In genomic region chr2:21958365-21958764, GRCm38 (mm10) we compare ENCODE assay signal across 8 mouse cellular contexts.
DNase-seq lines count a peak whose midpoint lies in the region; ATAC-seq and TF ChIP-seq lines count a peak whose summit lies in the region.

No protein-coding gene starts in this region.

- no peaks in the 10 kb centered on the region for H3K27me3 ChIP-seq in heart, adult 2 months (ENCODE audit: control insufficient read depth, insufficient read depth, low read length)
- H3K27me3 ChIP-seq in kidney, adult 2 months (replicated peaks; ENCODE audit: control insufficient read depth, insufficient read depth, low read length), result no peaks in the 10 kb centered on the region
- no peaks in the 10 kb centered on the region for H3K27me3 ChIP-seq in liver, embryonic 13.5 days
- H3K27me3 ChIP-seq in splenic B cell, adult 2 months (ENCODE audit: control insufficient read depth, insufficient read depth, low read length, poor library complexity, severe bottlenecking), result no peaks in the 10 kb centered on the region

- no peak overlapping the region for H3K27ac ChIP-seq in heart, adult 2 months
- no peak overlapping the region for H3K27ac ChIP-seq in kidney, adult 2 months (ENCODE audit: insufficient read depth, low read depth, low read length)
- H3K27ac ChIP-seq in liver, embryonic 13.5 days, result no peak overlapping the region

- peak overlapping the region; percentile 34 for H3K4me2 ChIP-seq in liver, embryonic 13.5 days

- no peak for TF ChIP-seq EP300 in heart, adult 2 months (IDR thresholded peaks at IDR 0.05; ENCODE audit: insufficient read depth, low read depth, low read length)

- no peak overlapping the region; the same call in 1 of the 2 replicates for H3K9ac ChIP-seq in heart, adult 2 months (ENCODE audit: low read depth, low read length)
- 0 out of 2 replicates have a peak overlapping the region, but pooled peaks have one; percentile 9 for H3K9ac ChIP-seq in liver, embryonic 13.5 days

- TF ChIP-seq CTCF in heart, adult 2 months (IDR thresholded peaks at IDR 0.05), result peak; percentile 78
- no peak for TF ChIP-seq CTCF in kidney, adult 2 months (conservative IDR thresholded peaks at IDR 0.05; ENCODE audit: insufficient read depth, insufficient read length, low read depth, low read length)

- WGBS in heart, adult 2 months, result under 1% methylated on average over 3 of the region's 3 CpGs
- under 1% methylated on average over 3 of the region's 3 CpGs for WGBS in kidney, adult 2 months
- WGBS in liver, embryonic 13.5 days (ENCODE audit: insufficient replicate concordance), result under 1% methylated on average over 3 of the region's 3 CpGs

- H3K36me3 ChIP-seq in heart, adult 2 months (ENCODE audit: control insufficient read depth, insufficient read depth, low read length), result no peaks in the 10 kb centered on the region
- no peaks in the 10 kb centered on the region for H3K36me3 ChIP-seq in kidney, adult 2 months (ENCODE audit: control insufficient read depth, insufficient read depth, low read length)
- no peaks in the 10 kb centered on the region for H3K36me3 ChIP-seq in liver, embryonic 13.5 days
- no peaks in the 10 kb centered on the region for H3K36me3 ChIP-seq in splenic B cell, adult 2 months (ENCODE audit: control insufficient read depth, insufficient read depth, low read length, poor library complexity, severe bottlenecking)

- peak; percentile 41; the same call in 1 of the 2 replicates for ATAC-seq in liver, embryonic 13.5 days (ENCODE audit: low read depth)

- H3K79me2 ChIP-seq in heart, adult 2 months (replicated peaks; ENCODE audit: control insufficient read depth, insufficient read depth, low read length), result no peaks in the 10 kb centered on the region

- no peak overlapping the region for H3K4me3 ChIP-seq in heart, adult 2 months
- H3K4me3 ChIP-seq in kidney, adult 2 months (ENCODE audit: insufficient read depth, low read depth, low read length), result no peak overlapping the region
- H3K4me3 ChIP-seq in liver, embryonic 13.5 days (replicated peaks), result no peak overlapping the region

- DNase-seq in urinary bladder, postnatal 14 days (ENCODE audit: low spot score), result peak; percentile 11
- DNase-seq in urinary bladder, adult 18-20 months (ENCODE audit: low spot score in 2 of 2), result no peak
- peak; percentile 45 for DNase-seq in cerebellum, adult 9-10 months
- DNase-seq in heart, adult 2 months, result no peak
- DNase-seq in kidney, adult 2 months, result peak; percentile 55
- DNase-seq in liver, embryonic 13.5 days, result peak; percentile 22
- peak; percentile 2 for DNase-seq in splenic B cell, adult 2 months (ENCODE audit: low read depth, low spot score)
- DNase-seq in urinary bladder, adult 2 months (ENCODE audit: low spot score), result no peak

- intact Hi-C loops in heart, adult 2 months (cut with DNase I), result loop anchor here (1.0 to 10.0 kb wide), 2 partner anchors 764 to 906 kb away; no protein-coding TSS in a partner anchor

- no peaks in the 10 kb centered on the region for H3K9me3 ChIP-seq in liver, embryonic 13.5 days (replicated peaks)

- no peak for TF ChIP-seq POLR2A in heart, adult 2 months (IDR thresholded peaks at IDR 0.05; ENCODE audit: insufficient read depth, low read depth, low read length)
- TF ChIP-seq POLR2A in kidney, adult 2 months (IDR thresholded peaks at IDR 0.05; ENCODE audit: low read depth, low read length), result no peak

- H3K4me1 ChIP-seq in heart, adult 2 months (ENCODE audit: control insufficient read depth, insufficient read depth, low read length), result no peaks in the 10 kb centered on the region
- H3K4me1 ChIP-seq in kidney, adult 2 months (ENCODE audit: control insufficient read depth, insufficient read depth, low read length), result no peaks in the 10 kb centered on the region
- peaks cover 16% of the 10 kb centered on the region for H3K4me1 ChIP-seq in liver, embryonic 13.5 days (replicated peaks)

Comparison
In these comparisons a context has a peak if more than half of its experiments do, and no peak if none do; other contexts are left out.
1. DNase-seq: peak in urinary bladder, postnatal 14 days (single experiment), cerebellum, adult 9-10 months (single experiment), kidney, adult 2 months (single experiment), liver, embryonic 13.5 days (single experiment) and splenic B cell, adult 2 months (single experiment); none in urinary bladder, adult 18-20 months (0 of 2), heart, adult 2 months (0 of 2) and urinary bladder, adult 2 months (single experiment).